Comparison of ENCODE assay signal across 21 mouse cellular contexts in genomic region chr9:30758121-30758520, GRCm38 (mm10).
DNase-seq lines count a peak whose midpoint lies in the region; ATAC-seq and TF ChIP-seq lines count a peak whose summit lies in the region.
"Had no signal": no experiment of that assay in that cellular context is flagged by ENCODE, and none has a peak within 500 bp of the region (broad histone marks: within the 10 kb centered on the region; RNA-seq: fewer than 3 reads in every experiment).

No protein-coding gene starts in this region.

- no peaks in the 10 kb centered on the region for H3K4me1 ChIP-seq in intestine, postnatal 0 days (replicated peaks; ENCODE audit: control insufficient read depth, insufficient read depth, low read length)
- H3K4me1 ChIP-seq: embryonic facial prominence, embryonic 13.5 days; forebrain, embryonic 13.5 days; hindbrain, embryonic 15.5 days had no signal

- H3K9me3 ChIP-seq in intestine, postnatal 0 days (ENCODE audit: control insufficient read depth): no peaks in the 10 kb centered on the region
- H3K9me3 ChIP-seq: embryonic facial prominence, embryonic 13.5 days; forebrain, embryonic 13.5 days; G1E; hindbrain, embryonic 15.5 days had no signal

- peak; percentile 9 for DNase-seq in adrenal gland, postnatal 10 days
- no peak for DNase-seq in adrenal gland, postnatal 25 days
- DNase-seq in heart, adult 8-10 months (ENCODE audit: low spot score): peak; percentile 25
- DNase-seq in heart, postnatal 4 days: no peak
- peak; percentile 32 for DNase-seq in 3T3-L1 (ENCODE audit: low read depth, low spot score)
- DNase-seq in heart, postnatal 25 days (ENCODE audit: low spot score): peak; percentile 39
- DNase-seq: B cell, adult 2 months; cerebellum, adult 18-20 months; cerebellum, adult 9-11 months; cerebellum, postnatal 36 days; forebrain, postnatal 0 days; gastrocnemius, postnatal 14 days; kidney, adult 8-10 months had no signal

- no peak overlapping the region for H3K9ac ChIP-seq in intestine, postnatal 0 days (ENCODE audit: low read depth, low read length)
- H3K9ac ChIP-seq: embryonic facial prominence, embryonic 13.5 days; forebrain, embryonic 13.5 days; forebrain, postnatal 0 days; hindbrain, embryonic 15.5 days had no signal

- intact Hi-C loops in heart, postnatal 25 days (cut with DNase I): no loop called here

- WGBS in intestine, postnatal 0 days: 93% methylated on average over 3 of the region's 3 CpGs

- H3K27ac ChIP-seq in intestine, postnatal 0 days (ENCODE audit: low read depth, low read length): no peak overlapping the region
- H3K27ac ChIP-seq: embryonic facial prominence, embryonic 13.5 days; forebrain, embryonic 13.5 days; hindbrain, embryonic 15.5 days; kidney, postnatal 0 days had no signal

- no peaks in the 10 kb centered on the region for H3K27me3 ChIP-seq in intestine, postnatal 0 days (replicated peaks; ENCODE audit: control insufficient read depth, insufficient read depth, low read length)
- H3K27me3 ChIP-seq: embryonic facial prominence, embryonic 13.5 days; forebrain, embryonic 13.5 days; hindbrain, embryonic 15.5 days had no signal

- no peak for ATAC-seq in intestine, postnatal 0 days
- ATAC-seq: CD4-positive, CD25-positive, alpha-beta regulatory T cell, adult 4 months; forebrain, embryonic 13.5 days; forebrain, postnatal 0 days; intestine, embryonic 16.5 days had no signal

- TF ChIP-seq CTCF in intestine, postnatal 0 days (IDR thresholded peaks at IDR 0.05; ENCODE audit: low read depth): no peak

- H3K36me3 ChIP-seq in intestine, postnatal 0 days (ENCODE audit: control insufficient read depth, insufficient read depth): no peaks in the 10 kb centered on the region
- H3K36me3 ChIP-seq: embryonic facial prominence, embryonic 13.5 days; G1E; hindbrain, embryonic 15.5 days had no signal

- no peak overlapping the region for H3K4me3 ChIP-seq in intestine, postnatal 0 days (ENCODE audit: low read depth, low read length)
- H3K4me3 ChIP-seq: embryonic facial prominence, embryonic 13.5 days; forebrain, embryonic 13.5 days; hindbrain, embryonic 15.5 days had no signal

- no peak overlapping the region for H3K4me2 ChIP-seq in intestine, postnatal 0 days (replicated peaks; ENCODE audit: low read depth)
- H3K4me2 ChIP-seq: embryonic facial prominence, embryonic 13.5 days; forebrain, embryonic 13.5 days; hindbrain, embryonic 15.5 days had no signal

Comparison
In these comparisons a context has a peak if more than half of its experiments do, and no peak if none do; other contexts are left out.
1. DNase-seq: peak in adrenal gland, postnatal 10 days (single experiment), heart, adult 8-10 months (single experiment), 3T3-L1 (single experiment) and heart, postnatal 25 days (single experiment); none in adrenal gland, postnatal 25 days (single experiment) and heart, postnatal 4 days (single experiment).